Mouse (Mus musculus): ENCODE data around the gene Syne2.
"Not testable (repeated sequence)": the region's sequence is repeated elsewhere in the genome, so short reads cannot be mapped to it uniquely, and the experiment has no call there.

The Syne2 gene

DNA sequence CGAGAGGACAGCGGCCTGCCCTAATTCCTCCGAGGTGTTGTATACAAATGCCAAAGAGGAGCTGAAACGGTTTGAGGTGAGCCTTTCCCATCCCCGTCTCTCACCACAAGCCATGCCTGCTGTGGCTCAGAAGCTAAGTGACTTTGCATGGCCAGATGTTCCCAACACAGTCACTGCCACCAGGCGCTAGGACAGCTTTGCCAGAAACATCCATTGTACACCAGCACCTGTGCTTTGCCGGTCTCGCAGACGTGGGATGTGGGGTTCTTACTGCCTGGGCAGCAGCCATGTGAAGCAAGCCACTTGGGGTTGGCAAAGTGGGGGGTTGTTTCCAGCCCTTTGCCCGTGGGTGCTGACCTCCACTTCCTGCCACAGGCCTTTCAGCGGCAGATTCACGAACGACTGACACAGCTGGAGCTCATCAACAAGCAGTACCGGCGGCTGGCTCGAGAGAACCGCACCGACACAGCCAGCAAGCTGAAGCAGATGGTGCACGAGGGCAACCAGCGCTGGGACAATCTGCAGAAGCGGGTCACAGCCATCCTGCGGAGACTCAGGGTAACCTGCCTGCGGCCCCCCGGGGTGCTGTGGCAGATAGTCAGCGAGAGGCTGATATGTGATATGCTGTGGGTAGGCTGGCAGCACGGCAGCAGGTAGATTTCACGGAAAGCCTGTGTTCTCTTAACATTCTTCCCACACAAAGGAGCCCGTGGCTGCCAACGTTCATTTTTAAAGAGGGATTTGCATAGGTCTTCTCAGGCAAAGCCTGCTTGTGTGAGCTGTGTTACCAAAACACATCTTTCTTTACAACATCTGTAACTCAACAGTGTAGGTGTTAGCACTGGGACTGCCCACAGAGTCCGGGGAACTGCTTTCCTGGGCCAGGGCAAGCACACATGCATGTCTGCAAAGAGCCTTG lies 277.4 kb downstream of the Syne2 start:
- DNase-seq (ENCODE audit: low read depth, low spot score) = no peak

DNA sequence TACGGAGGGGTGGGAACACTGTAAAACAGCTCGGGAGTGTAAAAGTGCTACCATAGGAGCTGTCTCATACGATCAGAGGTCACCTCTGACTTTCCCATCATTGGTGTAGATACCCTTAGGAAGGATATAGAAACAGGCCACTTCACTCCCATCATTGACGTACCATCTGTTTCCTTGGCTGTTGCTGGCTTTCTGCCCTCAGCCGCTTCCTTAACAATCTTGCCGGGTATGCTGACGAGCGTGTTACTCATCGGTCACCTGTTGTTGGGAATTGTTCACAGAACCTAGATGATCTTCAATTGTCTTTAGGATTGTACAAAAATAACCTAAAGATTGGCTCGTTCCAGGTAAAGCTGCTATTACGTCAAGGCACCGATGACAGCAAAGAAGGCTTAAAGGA lies 284.7 kb downstream of the Syne2 start:
- no peak for DNase-seq (ENCODE audit: low read depth, low spot score)

DNA sequence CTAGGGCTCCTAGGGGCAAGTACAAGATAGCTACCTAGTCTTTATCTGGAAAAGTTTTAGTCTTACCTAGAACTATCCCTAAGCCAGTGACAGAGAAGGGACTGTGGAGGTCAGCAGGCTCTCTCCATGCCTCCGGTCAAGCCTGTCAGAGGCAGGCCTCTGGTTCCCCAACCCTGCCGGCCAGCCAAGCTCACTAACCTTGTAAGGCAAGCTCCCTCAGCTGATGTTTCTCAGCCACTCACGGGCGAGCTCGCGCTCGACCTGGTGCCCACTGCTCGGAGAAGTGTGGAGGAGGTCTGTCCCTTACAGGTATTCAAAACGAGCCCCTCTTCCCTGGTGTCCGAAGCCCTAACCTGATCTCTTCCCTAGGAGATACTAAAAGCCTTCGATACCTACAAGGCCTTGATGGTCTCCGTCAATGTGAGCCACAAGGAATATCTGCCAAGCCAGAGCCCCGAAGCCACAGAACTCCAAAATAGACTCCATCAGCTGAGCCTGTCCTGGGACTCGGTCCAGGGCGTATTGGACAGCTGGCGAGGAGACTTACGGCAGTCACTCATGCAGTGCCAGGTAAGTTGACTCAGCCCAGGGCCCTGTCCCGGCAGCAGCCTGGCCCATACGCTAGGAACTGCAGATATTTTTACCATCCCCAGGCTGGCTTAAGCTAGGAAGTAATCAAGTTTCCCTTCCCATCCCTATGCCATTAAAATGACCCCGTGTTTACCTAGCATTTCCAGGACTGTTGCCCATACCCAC lies 286.8 kb downstream of the Syne2 start:
- DNase-seq (ENCODE audit: low read depth, low spot score) = no peak

DNA sequence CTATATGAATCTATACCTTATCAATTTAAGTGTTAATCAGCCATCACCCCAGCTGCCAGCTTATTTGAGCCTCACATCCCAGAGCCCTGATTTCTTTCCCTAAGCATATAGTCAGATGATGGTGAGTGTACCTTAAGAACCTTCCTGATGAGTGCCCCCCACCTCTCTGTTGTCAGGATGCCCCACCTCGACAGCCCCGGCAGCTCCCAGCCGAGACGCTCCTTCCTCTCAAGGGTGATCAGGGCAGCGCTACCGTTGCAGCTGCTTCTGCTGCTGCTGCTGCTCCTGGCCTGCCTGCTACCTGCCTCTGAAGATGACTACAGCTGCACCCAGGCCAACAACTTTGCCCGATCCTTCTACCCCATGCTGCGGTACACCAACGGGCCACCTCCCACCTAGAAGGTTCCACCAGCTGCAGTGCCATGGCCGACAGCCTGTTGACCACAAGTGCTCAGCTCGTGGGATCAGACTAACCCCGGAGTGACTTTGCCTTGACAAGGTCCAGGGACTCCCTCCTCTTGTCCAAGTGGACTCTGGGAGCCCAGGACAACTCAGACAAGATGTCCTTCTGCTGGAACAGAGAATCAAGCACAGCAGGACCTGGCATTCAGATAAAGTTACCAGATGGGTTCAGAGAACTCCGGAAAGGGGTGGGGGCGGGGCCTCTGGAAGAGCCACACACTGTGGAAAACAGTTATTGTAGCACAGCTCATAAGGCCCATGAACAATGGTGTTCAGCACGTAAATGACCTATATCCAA lies 291.9 kb downstream of the Syne2 start:
- no peak for DNase-seq (ENCODE audit: low read depth, low spot score)

DNA sequence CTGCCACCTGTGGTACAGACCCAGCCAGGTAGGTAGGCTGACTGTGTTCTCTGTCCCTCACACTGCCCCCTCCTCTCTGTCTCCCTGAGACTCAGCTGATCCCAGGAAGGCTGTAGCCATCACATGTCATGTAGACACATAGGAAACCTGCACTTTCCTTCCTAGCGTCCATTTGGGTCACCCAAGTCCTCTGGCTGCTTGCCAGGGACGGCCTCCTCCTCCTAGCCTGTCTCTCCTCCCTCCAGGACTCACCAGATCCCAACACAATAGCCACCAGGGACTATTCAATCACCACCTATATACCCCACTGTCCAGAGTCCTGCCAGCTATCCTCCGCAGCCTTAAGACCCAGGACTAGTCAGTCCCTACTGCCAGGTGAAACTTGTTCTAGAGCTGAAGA lies 293.1 kb downstream of the Syne2 start:
- DNase-seq (ENCODE audit: low read depth, low spot score) = no peak

DNA sequence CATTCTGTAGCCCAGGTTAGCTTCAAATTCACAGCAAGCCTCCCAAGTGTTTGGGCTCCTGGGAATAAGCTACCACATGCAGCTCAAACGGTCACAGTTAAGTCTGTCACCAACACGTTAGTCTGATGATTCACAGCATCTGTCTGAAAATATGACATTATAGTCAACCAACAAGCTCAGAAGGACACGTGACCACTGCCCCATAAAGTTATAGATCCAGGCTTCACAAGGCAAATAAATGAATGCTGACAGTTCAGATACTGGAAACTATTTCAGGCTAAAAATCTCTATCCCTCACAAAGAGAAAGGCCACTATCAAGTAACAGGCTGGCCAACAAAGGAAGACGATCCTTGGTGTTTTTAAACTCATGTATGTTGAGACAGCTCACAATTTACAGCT lies 298.6 kb downstream of the Syne2 start:
- no peak for DNase-seq (ENCODE audit: low read depth, low spot score)

DNA sequence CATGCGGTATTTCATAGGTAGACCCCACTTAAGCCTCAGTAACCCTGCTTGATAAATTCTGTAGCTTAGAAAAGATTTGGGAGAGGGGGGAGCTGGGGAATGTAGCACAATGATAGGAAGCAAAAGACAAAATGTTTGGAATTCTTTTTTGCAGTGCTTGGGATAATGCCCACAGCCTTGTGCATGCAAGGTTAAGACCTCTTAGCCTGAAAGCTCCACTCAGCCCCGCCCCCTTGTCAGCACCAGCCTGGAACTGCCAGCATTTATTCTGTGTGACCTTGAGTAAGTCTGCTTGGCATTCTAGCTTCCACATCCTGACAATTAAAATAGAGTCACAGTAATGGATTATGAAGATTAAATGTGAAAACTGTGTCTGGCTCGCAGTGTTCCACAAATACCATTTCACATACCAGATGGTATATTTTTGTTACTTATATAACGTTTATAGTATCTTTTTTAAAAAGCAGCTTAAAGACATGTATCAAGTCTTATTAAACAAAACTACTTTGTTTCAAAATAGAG lies 299.8 kb downstream of the Syne2 start:
- no peak for DNase-seq (ENCODE audit: low read depth, low spot score)

DNA sequence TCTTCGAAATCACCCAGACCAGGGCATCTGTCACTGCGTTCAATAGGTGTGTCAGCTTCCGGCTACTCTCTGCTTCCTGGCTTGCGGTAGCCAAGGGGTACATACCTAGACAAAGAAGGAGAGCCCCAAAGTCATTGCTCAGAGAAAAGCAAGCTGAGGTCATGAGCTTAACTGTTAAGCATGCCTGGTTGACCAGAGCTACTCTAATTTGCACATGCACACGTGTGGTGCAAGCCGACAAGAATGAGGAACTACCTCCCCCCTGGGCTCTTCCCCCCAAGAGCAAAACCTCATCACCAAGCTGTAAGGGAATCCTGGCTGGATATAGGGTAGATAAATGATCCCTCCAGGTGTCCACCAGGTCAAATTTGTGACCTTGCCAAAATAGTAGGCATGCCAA lies 305.3 kb downstream of the Syne2 start:
- no peak for DNase-seq (ENCODE audit: low read depth, low spot score)

DNA sequence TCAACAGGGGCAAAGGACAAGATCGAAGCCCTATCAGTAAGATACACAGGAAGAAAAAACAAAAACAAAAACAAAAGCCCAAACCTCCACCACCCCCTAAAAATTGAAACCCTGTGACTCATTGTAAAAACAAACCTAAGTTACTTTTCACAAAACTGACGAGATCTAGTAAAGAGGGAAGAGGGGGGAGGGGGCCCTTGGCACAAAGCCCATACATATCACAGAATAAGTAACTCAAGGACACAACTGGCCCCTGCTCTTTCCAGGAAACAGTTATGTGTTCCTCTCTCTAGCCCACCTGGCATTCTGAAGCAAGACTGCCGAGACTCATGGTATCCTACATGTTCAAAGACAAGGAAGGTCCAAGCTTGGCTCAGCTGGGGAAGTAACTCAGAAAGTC lies 310.4 kb downstream of the Syne2 start:
- DNase-seq (ENCODE audit: low read depth, low spot score) = no peak

DNA sequence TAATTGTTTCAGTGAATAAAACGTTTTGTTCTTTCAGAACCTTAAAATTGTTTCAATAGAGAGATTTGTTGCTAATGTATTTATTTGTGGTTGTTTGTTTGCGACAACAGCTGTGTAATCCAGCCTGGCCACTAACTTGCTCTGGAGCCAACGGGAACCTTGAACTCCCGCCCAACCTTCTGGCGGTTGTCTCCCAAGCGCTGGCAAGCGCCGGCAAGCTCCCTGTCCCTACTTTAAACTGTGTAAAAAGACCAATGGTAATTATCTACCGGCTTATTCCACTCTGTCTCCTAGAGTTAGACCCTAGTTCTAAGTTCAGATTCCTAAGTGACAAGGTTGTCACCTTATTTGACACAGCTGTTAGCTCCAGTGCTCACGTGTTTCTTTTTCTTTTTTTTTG lies 310.9 kb downstream of the Syne2 start:
- DNase-seq (ENCODE audit: low read depth, low spot score) = no peak

DNA sequence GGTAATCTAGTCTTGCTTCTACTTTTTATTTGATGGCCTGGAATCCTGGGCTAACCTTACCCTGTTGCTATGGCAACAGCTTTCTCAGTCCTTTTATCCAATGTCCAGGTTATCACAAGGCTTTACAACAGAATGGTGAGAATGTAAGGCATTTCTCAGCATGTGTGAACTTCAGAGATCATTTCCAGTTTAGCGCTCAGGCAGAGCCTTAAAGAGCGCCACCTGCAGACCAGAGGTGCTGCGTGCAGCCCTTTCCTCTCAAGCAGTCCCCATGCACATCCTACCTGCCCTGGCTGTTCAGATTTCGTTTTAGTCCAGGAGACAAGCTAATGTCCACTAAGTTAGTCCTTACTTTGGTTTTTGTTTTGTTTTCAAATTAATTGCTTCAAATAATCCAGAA lies 312.3 kb downstream of the Syne2 start:
- peak; percentile 11 for DNase-seq (ENCODE audit: low read depth, low spot score)

DNA sequence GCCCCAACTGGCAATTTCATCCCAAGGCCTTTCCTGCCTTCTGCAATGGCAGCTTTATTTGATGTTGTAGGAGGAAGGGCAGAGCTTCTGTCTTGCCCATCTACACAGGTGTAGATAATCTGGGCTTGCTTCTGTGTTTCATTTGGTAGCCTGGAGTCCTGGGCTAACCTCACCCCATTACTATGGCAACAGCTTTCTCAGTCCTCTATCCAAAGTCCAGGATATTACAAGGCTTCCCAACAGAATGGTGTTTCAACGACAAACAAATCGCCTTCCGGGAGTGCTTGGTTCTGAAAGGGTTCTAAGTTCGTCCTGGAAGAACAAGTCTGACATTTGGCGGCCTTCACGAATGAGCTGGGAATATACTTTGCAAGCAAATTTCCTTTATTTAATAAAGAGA lies 313.0 kb downstream of the Syne2 start:
- no peak for DNase-seq (ENCODE audit: low read depth, low spot score)

DNA sequence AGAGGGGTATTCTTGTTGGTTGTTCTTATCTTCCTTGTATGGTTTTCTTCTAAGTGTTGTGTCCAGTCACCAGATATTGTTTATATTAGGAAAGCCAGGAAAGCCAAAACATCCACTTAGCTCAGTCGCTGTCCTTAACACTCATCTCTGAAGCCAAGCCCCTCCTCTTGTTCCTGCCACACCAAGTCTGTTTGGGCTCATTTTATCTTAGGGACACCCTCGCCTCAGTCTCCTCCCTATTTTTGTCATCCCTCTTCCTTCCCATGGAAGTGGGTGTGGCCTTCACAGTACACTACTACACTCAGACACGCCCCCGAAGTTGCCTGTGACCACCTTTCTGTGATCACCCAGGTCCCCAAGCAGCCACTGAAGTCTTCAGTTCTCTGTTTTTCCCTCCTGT lies 314.7 kb downstream of the Syne2 start:
- no peak for DNase-seq (ENCODE audit: low read depth, low spot score)

DNA sequence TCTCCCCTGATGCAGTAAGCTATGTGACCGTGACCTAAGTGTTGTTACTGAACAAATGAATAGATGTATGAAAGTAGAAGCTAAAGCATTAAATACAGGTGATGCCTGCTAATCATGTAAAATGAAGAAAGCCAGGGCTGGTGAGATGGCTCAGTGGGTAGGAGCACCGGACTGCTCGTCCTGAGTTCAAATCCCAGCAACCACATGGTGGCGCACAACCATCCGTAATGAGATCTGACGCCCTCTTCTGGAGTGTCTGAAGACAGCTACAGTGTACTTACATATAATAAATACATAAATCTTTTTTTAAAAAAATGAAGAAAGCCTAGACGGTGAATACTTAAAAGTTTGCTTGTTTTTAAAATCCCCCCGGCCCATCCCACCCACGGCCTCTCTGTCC lies 315.1 kb downstream of the Syne2 start:
- DNase-seq (ENCODE audit: low read depth, low spot score) = not testable (repeated sequence)

DNA sequence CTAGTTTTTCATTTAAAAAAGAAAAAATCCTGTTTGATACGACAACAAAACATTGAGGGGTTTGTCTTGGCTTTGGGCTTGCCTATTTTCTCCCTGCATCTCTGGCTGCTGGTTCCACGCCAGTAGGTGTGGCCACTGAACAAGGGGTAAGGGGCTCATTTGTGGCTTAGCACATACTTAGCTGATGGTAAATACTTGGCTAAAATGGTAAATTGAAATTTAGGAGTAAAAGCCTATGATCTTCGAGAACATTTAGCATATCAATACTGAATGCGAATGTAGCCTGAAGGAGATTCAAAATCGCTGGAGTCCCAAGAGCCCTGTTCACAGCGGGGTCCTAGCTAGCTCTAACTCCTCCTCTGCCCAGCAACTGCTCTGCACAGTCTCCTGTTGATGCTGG lies 318.8 kb downstream of the Syne2 start:
- no peak for DNase-seq (ENCODE audit: low read depth, low spot score)

DNA sequence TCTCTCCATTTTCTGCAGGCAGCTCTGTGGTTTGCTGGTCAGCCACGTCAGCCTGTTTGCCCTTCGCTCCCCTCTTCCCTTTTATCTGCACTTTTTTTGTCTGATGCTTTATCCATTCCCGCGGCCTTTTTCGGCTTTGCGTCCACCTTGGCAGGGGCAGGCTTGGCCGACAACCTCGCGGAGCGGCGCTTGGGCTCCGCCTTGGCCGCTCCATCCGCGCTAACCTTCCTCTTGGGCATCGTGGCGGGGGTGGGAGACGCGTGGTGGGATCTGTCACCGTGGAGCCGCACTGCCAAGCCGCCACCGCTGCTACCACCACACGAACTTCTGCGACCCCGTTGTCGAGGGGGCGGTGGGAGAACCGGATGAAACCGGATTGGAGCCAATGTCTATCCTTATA lies 334.5 kb downstream of the Syne2 start:
- not testable (repeated sequence) for DNase-seq (ENCODE audit: low read depth, low spot score)

All from embryo, embryonic 11.5 days (tissue).